Mouse (Mus musculus) stomach, postnatal 0 days (tissue): ENCODE measurements around the gene Hspa12a. TPM values are rescaled to one million over a fixed set of nuclear protein-coding genes. Genes with fewer than 3 reads are reported as not detected.

Source experiments
- ATAC-seq: fragments of 200-750 bp; cut with Nextera tagmentation; 2 replicates; pipeline ENCODE4 v1.8.0; 2017; ENCODE audit not compliant: low FRiP score, low TSS enrichment
- DNase-seq: peaks from one replicate; pipeline ENCODE4 v3.0.0-alpha.2; 2016; ENCODE audit warnings: low spot score
- H3K27ac ChIP-seq: fragments of 300-500 bp; sonication (generic); replicated peaks from 2 replicates; pipeline ENCODE4 v1.5.1; 2014; ENCODE audit warnings: mild to moderate bottlenecking, control low read depth
- H3K27me3 ChIP-seq: fragments of 300-500 bp; sonication (generic); 2 replicates; pipeline ENCODE4 v1.6.1; 2014; ENCODE audit warnings: low read length; ENCODE audit not compliant: control insufficient read depth, insufficient read depth
- H3K36me3 ChIP-seq: fragments of 300-500 bp; sonication (generic); 2 replicates; pipeline ENCODE4 v1.6.1; 2014; ENCODE audit warnings: low read length, mixed read lengths; ENCODE audit not compliant: control insufficient read depth, insufficient read depth
- H3K4me1 ChIP-seq: fragments of 300-500 bp; sonication (generic); replicated peaks from 2 replicates; pipeline ENCODE4 v1.6.1; 2014; ENCODE audit warnings: antibody characterized with exemption; ENCODE audit not compliant: control insufficient read depth, insufficient read depth
- H3K4me2 ChIP-seq: fragments of 300-500 bp; sonication (generic); replicated peaks from 2 replicates; pipeline ENCODE4 v1.6.1; 2014; ENCODE audit warnings: low read depth, mild to moderate bottlenecking, control low read depth, moderate library complexity
- H3K4me3 ChIP-seq: fragments of 300-500 bp; sonication (generic); 2 replicates; pipeline ENCODE4 v1.5.1; 2014; ENCODE audit warnings: low read depth, low read length, control low read depth
- H3K9ac ChIP-seq: fragments of 300-500 bp; sonication (generic); 2 replicates; pipeline ENCODE4 v1.6.1; 2014; ENCODE audit warnings: mild to moderate bottlenecking, low read length, control low read depth, mixed read lengths
- H3K9me3 ChIP-seq: fragments of 300-500 bp; sonication (generic); 2 replicates; pipeline ENCODE4 v1.6.1; 2016; ENCODE audit warnings: low read length; ENCODE audit not compliant: control insufficient read depth
- CTCF ChIP-seq: IDR thresholded peaks from 2 replicates; pipeline ENCODE4 v1.5.1; 2016; ENCODE audit warnings: antibody characterized with exemption, low read depth, mild to moderate bottlenecking, moderate library complexity
- EP300 ChIP-seq: optimal IDR thresholded peaks from 2 replicates; pipeline ENCODE3; 2016; ENCODE audit warnings: antibody characterized with exemption
- WGBS: fragments of 180-500 bp; shearing (Covaris S2); extraction: QIAGEN DNeasy Blood & Tissue Kit; methylation state at CpG from one replicate; pipeline ENCODE4 v1.1.7; 2014; 5-methylcytosine and 5-hydroxymethylcytosine counted together
- polyA plus RNA-seq: library from polyadenylated mRNA; unstranded; fragments of >200 nt; fragmentation: Nextera tagmentation; extraction: Ambion mirVana; gene quantifications from 2 replicates; pipeline ENCODE4 v1.2.1, GENCODE M21; 2015

Hspa12a gene
- polyA plus RNA-seq, 1 experiment from 2014 or later = 2.5 TPM

- Histone ChIP-seq H3K27ac (no peak overlapping the region), H3K9me3 (no peaks in the 10 kb centered on the region), H3K4me1 (no peaks in the 10 kb centered on the region), H3K4me3 (no peak overlapping the region), H3K36me3 (no peaks in the 10 kb centered on the region), H3K4me2 (no peak overlapping the region), H3K27me3 (no peaks in the 10 kb centered on the region), H3K9ac (no peak overlapping the region)
- TF ChIP-seq CTCF = no peak
- TF ChIP-seq EP300 = no peak
- no peak for DNase-seq
- no peak for ATAC-seq
- 56% methylated on average over 7 of the region's 7 CpGs for WGBS
Observed at GRCm38 (mm10) chr19:58783938-58784337, 159.5 kb downstream of the Hspa12a start.

DNA sequence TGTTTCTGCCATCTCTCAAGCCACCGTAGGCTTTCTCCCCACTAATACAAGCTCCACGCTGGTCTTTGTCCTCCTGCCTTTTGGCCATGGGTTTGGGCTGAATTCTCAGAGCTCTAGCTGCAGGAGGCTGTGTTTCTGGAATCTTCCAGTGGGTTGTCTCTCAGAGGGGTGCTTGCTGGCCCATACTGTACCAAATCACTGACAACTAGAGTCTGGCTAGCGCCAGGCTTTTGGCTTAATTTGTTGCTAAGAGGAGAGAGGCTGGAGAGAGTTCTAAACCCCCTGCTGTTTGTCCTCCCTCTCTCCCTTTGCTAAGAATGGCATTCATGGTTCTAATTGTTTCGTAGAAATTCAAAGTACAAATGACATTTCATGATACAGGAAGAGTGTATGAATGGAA is 161.9 kb downstream of the Hspa12a start:
- no peaks in the 10 kb centered on the region for H3K9me3 ChIP-seq
- no peak for DNase-seq
- no peak overlapping the region for H3K4me2 ChIP-seq
- WGBS = 67% methylated on average over 4 of the region's 4 CpGs
- TF ChIP-seq EP300 (no peak), CTCF (no peak)
- H3K27ac ChIP-seq = no peak overlapping the region
- no peak overlapping the region for H3K4me3 ChIP-seq
- H3K9ac ChIP-seq = no peak overlapping the region
- no peaks in the 10 kb centered on the region for H3K4me1 ChIP-seq
- no peaks in the 10 kb centered on the region for H3K27me3 ChIP-seq
- no peaks in the 10 kb centered on the region for H3K36me3 ChIP-seq
- no peak for ATAC-seq

GRCm38 (mm10) chr19:58776461-58776860 is 167.0 kb downstream of the Hspa12a start:
- Histone ChIP-seq H3K27me3 (no peaks in the 10 kb centered on the region), H3K4me1 (no peaks in the 10 kb centered on the region), H3K9ac (no peak overlapping the region), H3K27ac (no peak overlapping the region), H3K9me3 (no peaks in the 10 kb centered on the region), H3K4me3 (no peak overlapping the region), H3K4me2 (no peak overlapping the region), H3K36me3 (no peaks in the 10 kb centered on the region)
- no peak for ATAC-seq
- WGBS = 31% methylated on average over 5 of the region's 5 CpGs
- TF ChIP-seq EP300 (no peak), CTCF (no peak)
- no peak for DNase-seq

DNA sequence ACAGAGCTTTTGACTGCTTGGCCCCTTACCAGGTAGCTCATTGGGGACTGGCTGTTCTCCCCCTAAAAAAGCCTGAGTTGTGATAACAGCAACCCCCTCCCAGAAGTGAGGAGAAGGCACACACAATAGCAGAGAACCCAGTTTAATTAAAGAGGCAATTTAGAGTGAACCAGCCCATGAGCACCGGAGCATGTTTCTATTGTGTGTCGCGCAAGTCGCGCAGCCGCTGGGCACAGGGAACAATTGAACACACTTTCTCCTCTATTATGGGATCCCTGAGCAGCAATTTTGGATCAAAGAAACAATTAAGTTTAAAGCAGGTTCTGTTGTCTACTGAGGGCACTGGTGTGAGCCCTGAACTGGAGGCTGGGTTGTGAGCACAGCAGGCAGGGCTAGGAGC is 176.1 kb downstream of the Hspa12a start:
- WGBS = 91% methylated on average over 6 of the region's 6 CpGs
- ATAC-seq = no peak

GRCm38 (mm10) chr19:58762848-58763541 is 180.5 kb downstream of the Hspa12a start:
- H3K27me3 ChIP-seq = no peaks in the 10 kb centered on the region
- no peaks in the 10 kb centered on the region for H3K36me3 ChIP-seq
- no peak overlapping the region for H3K9ac ChIP-seq
- WGBS = 15% methylated on average over 12 of the region's 12 CpGs
- ATAC-seq = peak; percentile 67
- no peaks in the 10 kb centered on the region; the same call in 1 of the 2 replicates for H3K4me1 ChIP-seq
- TF ChIP-seq EP300 (no peak), CTCF (peak; percentile 96)
- no peak overlapping the region for H3K4me2 ChIP-seq
- no peaks in the 10 kb centered on the region for H3K9me3 ChIP-seq
- H3K4me3 ChIP-seq = no peak overlapping the region
- H3K27ac ChIP-seq = no peak overlapping the region
- peak; percentile 82 for DNase-seq

More for the DNA sequence above, 176.1 kb downstream of the Hspa12a start:
- Histone ChIP-seq H3K4me3 (no peak overlapping the region), H3K36me3 (no peaks in the 10 kb centered on the region), H3K9ac (no peak overlapping the region), H3K4me1 (no peaks in the 10 kb centered on the region), H3K9me3 (no peaks in the 10 kb centered on the region), H3K27ac (no peak overlapping the region), H3K4me2 (no peak overlapping the region), H3K27me3 (no peaks in the 10 kb centered on the region)
- TF ChIP-seq CTCF = no peak
- TF ChIP-seq EP300 = no peak
- DNase-seq = peak; percentile 7

DNA sequence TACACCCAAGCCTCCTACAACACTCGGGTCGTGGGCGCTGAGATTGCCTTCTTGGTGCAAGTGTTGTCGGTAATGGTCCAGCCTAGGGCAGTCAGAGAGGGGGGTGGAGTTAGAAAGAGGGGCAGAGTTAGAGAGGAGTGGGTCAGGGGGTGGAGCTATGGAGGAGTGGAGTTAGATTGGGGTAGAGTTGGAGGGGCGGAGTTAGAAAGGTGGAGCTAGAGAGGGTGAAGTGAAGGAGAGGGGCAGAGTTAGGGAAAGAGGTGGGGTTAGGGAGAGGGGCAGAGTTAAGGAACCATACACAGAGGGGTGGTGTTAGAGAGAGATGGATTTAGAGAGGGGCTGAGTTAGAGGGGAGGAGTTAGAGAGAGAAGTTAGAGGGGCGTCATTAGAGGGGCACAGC is 181.1 kb downstream of the Hspa12a start:
- no peak overlapping the region for H3K4me2 ChIP-seq
- H3K9me3 ChIP-seq = no peaks in the 10 kb centered on the region
- H3K4me1 ChIP-seq = no peaks in the 10 kb centered on the region; the same call in 1 of the 2 replicates
- no peak overlapping the region for H3K4me3 ChIP-seq
- H3K36me3 ChIP-seq = no peaks in the 10 kb centered on the region
- no peak overlapping the region for H3K9ac ChIP-seq
- H3K27ac ChIP-seq = no peak overlapping the region
- ATAC-seq = peak; percentile 4; the same call in 1 of the 2 replicates
- H3K27me3 ChIP-seq = no peaks in the 10 kb centered on the region
- TF ChIP-seq CTCF (no peak), EP300 (no peak)
- WGBS = 44% methylated on average over 6 of the region's 6 CpGs
- peak; percentile 15 for DNase-seq
